Comparison of ENCODE assay signal across 26 mouse cellular contexts in the genomic region with DNA sequence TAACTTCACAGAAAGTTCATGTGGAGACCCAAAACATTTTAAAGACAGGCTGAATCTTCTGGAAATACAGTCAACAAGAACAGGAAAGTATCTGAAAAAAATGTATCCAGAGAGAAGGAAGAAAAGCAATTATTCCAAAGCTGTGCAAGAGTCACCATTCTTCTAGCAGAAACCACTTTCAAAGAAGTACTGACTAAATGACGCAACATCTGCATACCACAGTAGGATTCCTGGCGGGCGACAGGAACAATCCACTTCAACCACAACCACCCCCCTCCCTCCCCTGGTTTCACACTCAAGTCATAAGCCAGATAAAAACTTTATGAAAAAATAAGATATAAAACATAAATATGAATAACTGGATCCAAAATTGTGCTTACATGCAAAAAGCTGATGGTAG. TPM values are rescaled to one million over a fixed set of nuclear protein-coding genes. Genes with fewer than 3 reads are reported as not detected.
DNase-seq lines count a peak whose midpoint lies in the region; ATAC-seq and TF ChIP-seq lines count a peak whose summit lies in the region.
"Had no signal": no experiment of that assay in that cellular context is flagged by ENCODE, and none has a peak within 500 bp of the region (broad histone marks: within the 10 kb centered on the region; RNA-seq: fewer than 3 reads in every experiment).

No protein-coding gene starts in this region.

- peak overlapping the region; percentile 88 for H3K27ac ChIP-seq in embryonic fibroblast, embryonic 13.5 days (ENCODE audit: insufficient read depth, low read length)
- peak overlapping the region; percentile 74 for H3K27ac ChIP-seq in lung, postnatal 0 days (ENCODE audit: low read length)
- H3K27ac ChIP-seq: hindbrain, embryonic 15.5 days; layer of hippocampus, adult 2 months; left cerebral cortex, adult 2 months; limb, embryonic 12.5 days; liver, embryonic 13.5 days; neural tube, embryonic 13.5 days had no signal

- ATAC-seq in lung, postnatal 0 days = peak; percentile 97
- ATAC-seq in megakaryocyte, adult 5-6 weeks (ENCODE audit: poor library complexity, severe bottlenecking) = no peak
- no peak for ATAC-seq in monocyte, adult 5-6 weeks (replicated peaks; ENCODE audit: insufficient number of reproducible peaks, low FRiP score, low TSS enrichment, poor library complexity, severe bottlenecking)
- ATAC-seq: forebrain, postnatal 0 days; intestine, embryonic 16.5 days had no signal

- 34% methylated on average over 3 of the region's 3 CpGs for WGBS in lung, postnatal 0 days

- intact Hi-C loops in heart, postnatal 25 days (cut with DNase I) = no loop called here

- H3K4me2 ChIP-seq in lung, postnatal 0 days (replicated peaks; ENCODE audit: low read depth, low read length) = no peak overlapping the region
- H3K4me2 ChIP-seq: heart, embryonic 11.5 days; hindbrain, embryonic 15.5 days; limb, embryonic 12.5 days; liver, embryonic 13.5 days; neural tube, embryonic 13.5 days had no signal

- TF ChIP-seq CTCF in embryonic fibroblast, embryonic 13.5 days (IDR thresholded peaks at IDR 0.05; ENCODE audit: borderline replicate concordance, insufficient read depth, low read length) = no peak
- TF ChIP-seq CTCF in lung, postnatal 0 days (IDR thresholded peaks at IDR 0.05) = no peak

- no peak overlapping the region for H3K4me3 ChIP-seq in embryonic fibroblast, embryonic 13.5 days (ENCODE audit: insufficient read depth, low read length)
- H3K4me3 ChIP-seq in lung, postnatal 0 days (ENCODE audit: low read depth, low read length) = no peak overlapping the region
- H3K4me3 ChIP-seq: erythroblast, embryonic 14.5 days; hindbrain, embryonic 15.5 days; layer of hippocampus, adult 2 months; left cerebral cortex, adult 2 months; limb, embryonic 12.5 days; liver, embryonic 13.5 days; neural tube, embryonic 13.5 days had no signal

- no peaks in the 10 kb centered on the region for H3K27me3 ChIP-seq in lung, postnatal 0 days (replicated peaks; ENCODE audit: insufficient read depth, low read length)
- H3K27me3 ChIP-seq: hindbrain, embryonic 15.5 days; limb, embryonic 12.5 days; liver, embryonic 13.5 days; neural tube, embryonic 13.5 days had no signal

- no peak overlapping the region for H3K9ac ChIP-seq in lung, postnatal 0 days (replicated peaks; ENCODE audit: low read depth)
- H3K9ac ChIP-seq: forebrain, postnatal 0 days; hindbrain, embryonic 15.5 days; limb, embryonic 12.5 days; liver, embryonic 13.5 days; neural tube, embryonic 13.5 days had no signal

- H3K36me3 ChIP-seq in lung, postnatal 0 days (ENCODE audit: insufficient read depth, low read length) = peaks cover 4% of the 10 kb centered on the region; the same call in 1 of the 2 replicates

- no peak for TF ChIP-seq POLR2A in embryonic fibroblast, embryonic 13.5 days (IDR thresholded peaks at IDR 0.05; ENCODE audit: low read depth, low read length)

- peaks cover 2% of the 10 kb centered on the region; the same call in 1 of the 2 replicates for H3K4me1 ChIP-seq in embryonic fibroblast, embryonic 13.5 days (ENCODE audit: control insufficient read depth, insufficient read depth, low read length)
- H3K4me1 ChIP-seq in lung, postnatal 0 days (ENCODE audit: insufficient read depth, low read depth, low read length) = no peaks in the 10 kb centered on the region
- H3K4me1 ChIP-seq: hindbrain, embryonic 15.5 days; limb, embryonic 12.5 days; neural tube, embryonic 13.5 days had no signal

- peak; percentile 10 for DNase-seq in adrenal gland, postnatal 14 days
- DNase-seq in adrenal gland, postnatal 25 days = no peak
- peak; percentile 94 for DNase-seq in lung, postnatal 0 days (ENCODE audit: low spot score)
- DNase-seq in yolk sac, embryonic 10.5 days (ENCODE audit: low spot score) = peak; percentile 10
- DNase-seq in heart, postnatal 25 days (ENCODE audit: low spot score) = no peak
- DNase-seq: B cell, adult 2 months; cerebellum, adult 11 months; cerebellum, postnatal 25 days; forebrain, postnatal 0 days; gastrocnemius, postnatal 10 days; heart, postnatal 14 days; kidney, postnatal 10 days; liver, embryonic 13.5 days; spleen, adult 18-20 months; thymus, postnatal 14 days had no signal

- H3K9me3 ChIP-seq in lung, postnatal 0 days (ENCODE audit: low read length) = no peaks in the 10 kb centered on the region
- H3K9me3 ChIP-seq: hindbrain, embryonic 15.5 days; limb, embryonic 12.5 days; liver, embryonic 13.5 days; neural tube, embryonic 13.5 days had no signal

- TF ChIP-seq EP300 in lung, postnatal 0 days (IDR thresholded peaks at IDR 0.05) = peak; percentile 85

RNA-seq across cellular contexts. Expression of gene Rbm6, which starts 39.2 kb away (rescaled TPM):
- total RNA-seq in adrenal gland, postnatal 14 days (2021) = 49.8 and 61.4 TPM in 2 replicates
- total RNA-seq in adrenal gland, postnatal 25 days (2021) = 71.3 and 72.9 TPM in 2 replicates
- polyA plus RNA-seq in embryonic fibroblast, embryonic 13.5 days (2011; ENCODE audit: insufficient read length, low read depth, missing spikeins) = 83.3 and 87.1 TPM in 2 replicates
- 35.6 and 40.9 TPM in 2 replicates for polyA plus RNA-seq in lung, postnatal 0 days (2015; fragmentation: Nextera tagmentation; extraction: Ambion mirVana)
- total RNA-seq in megakaryocyte, adult 5-6 weeks (2015) = 42.2 and 55.9 TPM in 2 replicates
- 117 and 119 TPM in 2 replicates for total RNA-seq in megakaryocyte, adult 5-6 weeks (2017)
- total RNA-seq in monocyte, adult 5-6 weeks (2017) = 166 to 202 TPM (median 177 TPM) in 3 replicates
- 10 to 100 TPM; 29.9 to 30.3 TPM for total RNA-seq in heart, postnatal 25 days (2021)

RNA-seq across cellular contexts. Expression of gene Mon1a, which starts 54.1 kb away (rescaled TPM):
- total RNA-seq in adrenal gland, postnatal 14 days (2021) = 12.3 and 14.0 TPM in 2 replicates
- total RNA-seq in adrenal gland, postnatal 25 days (2021) = 15.8 and 18.9 TPM in 2 replicates
- polyA plus RNA-seq in embryonic fibroblast, embryonic 13.5 days (2011; ENCODE audit: insufficient read length, low read depth, missing spikeins) = 6.4 and 8.7 TPM in 2 replicates
- 12.3 and 12.8 TPM in 2 replicates for polyA plus RNA-seq in lung, postnatal 0 days (2015; fragmentation: Nextera tagmentation; extraction: Ambion mirVana)
- 6.2 and 7.6 TPM in 2 replicates for total RNA-seq in megakaryocyte, adult 5-6 weeks (2015)
- 16.6 and 17.7 TPM in 2 replicates for total RNA-seq in megakaryocyte, adult 5-6 weeks (2017)
- 13.0 to 22.8 TPM (median 16.4 TPM) in 3 replicates for total RNA-seq in monocyte, adult 5-6 weeks (2017)
- total RNA-seq in heart, postnatal 25 days (2021) = 10 to 100 TPM; 10.8 to 11.2 TPM

Comparison
In these comparisons a context has a peak if more than half of its experiments do, and no peak if none do; other contexts are left out.
1. DNase-seq: peak in adrenal gland, postnatal 14 days (single experiment), lung, postnatal 0 days (single experiment) and yolk sac, embryonic 10.5 days (single experiment); none in adrenal gland, postnatal 25 days (single experiment) and heart, postnatal 25 days (single experiment).